Mouse (Mus musculus) liver, postnatal 0 days (tissue): ENCODE results near the gene Dus3l.

Experiments
- CTCF ChIP-seq: sonication (generic); IDR thresholded peaks from 2 replicates; pipeline ENCODE4 v1.5.1; 2016; ENCODE audit warnings: antibody characterized with exemption, low read depth
- EP300 ChIP-seq: IDR thresholded peaks from 2 replicates; pipeline ENCODE4 v1.6.1; 2016; ENCODE audit warnings: antibody characterized with exemption, low read depth, mild to moderate bottlenecking

GRCm38 (mm10) chr17:56722441-56722840, 42.1 kb upstream of the Dus3l start:
- TF ChIP-seq CTCF, result no peak
- TF ChIP-seq EP300, result no peak
